Mouse (Mus musculus): ENCODE results near the gene Fam126b. TPM values are rescaled to one million over a fixed set of nuclear protein-coding genes. Genes with fewer than 3 reads are reported as not detected.
"Not testable (repeated sequence)": the region's sequence is repeated elsewhere in the genome, so short reads cannot be mapped to it uniquely, and the experiment has no call there.

Gene Fam126b
- polyA plus RNA-seq (2015; fragmentation: Nextera tagmentation; extraction: Ambion mirVana), result 6.2 and 8.5 TPM in 2 replicates

DNA sequence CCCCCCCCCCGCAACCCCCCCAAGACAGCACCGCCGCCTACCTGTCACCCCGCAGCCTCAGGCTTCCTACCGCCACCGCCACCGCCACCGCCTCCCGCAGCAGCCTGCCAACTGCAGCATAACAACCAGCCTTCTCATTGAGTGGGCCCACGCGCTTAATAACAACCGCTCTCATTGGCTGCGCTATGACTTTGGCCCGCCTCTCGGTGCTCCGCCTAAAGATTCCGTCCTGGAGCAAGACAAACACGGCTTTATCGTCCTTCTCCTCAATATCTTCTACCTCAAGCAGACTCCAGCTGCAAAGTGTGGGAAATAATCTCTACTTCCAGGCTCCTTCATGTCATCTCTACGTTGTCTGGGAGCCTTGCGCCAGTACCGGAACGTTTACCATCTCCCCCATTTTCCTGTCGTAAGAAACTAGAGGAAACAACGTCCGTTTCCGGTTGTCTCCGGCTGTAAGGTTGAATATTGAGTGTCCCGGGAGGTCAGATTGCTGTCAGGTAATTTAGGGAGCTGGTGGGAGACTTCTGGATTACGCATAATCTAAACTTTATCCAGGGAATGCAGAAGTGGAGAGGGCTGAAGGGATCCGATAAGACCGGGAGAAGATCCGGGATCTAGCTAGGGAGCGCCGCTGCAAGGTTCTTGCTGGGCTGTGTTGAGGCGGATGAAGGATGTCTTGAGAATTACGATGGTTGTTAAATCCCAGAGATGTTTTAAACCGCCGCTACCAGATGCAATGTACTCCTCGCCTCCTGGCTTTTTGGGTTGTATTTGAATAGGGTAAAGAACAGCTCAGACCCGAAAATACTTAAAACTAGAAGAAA, at the start of gene Fam126b, which contains the start of gene Ndufb3:
Gene Fam126b, minus strand, starts transcription at position 153 of the 827 bp plus-strand sequence.
Gene Ndufb3, plus strand, starts transcription at position 214 of the 827 bp plus-strand sequence.
- TF ChIP-seq CTCF (IDR thresholded peaks at IDR 0.05; ENCODE audit: low read depth), result peak; percentile 33
- Histone ChIP-seq H3K9ac (ENCODE audit: low read depth, low read length) (peak within 1 kb of the TSS; percentile 80), H3K27me3 (replicated peaks; ENCODE audit: control insufficient read depth, insufficient read depth, low read length) (no peaks in the 10 kb centered on the region), H3K4me3 (ENCODE audit: low read depth, low read length) (peak within 1 kb of the TSS; percentile 82), H3K4me2 (replicated peaks; ENCODE audit: low read depth) (peak within 1 kb of the TSS; percentile 76), H3K4me1 (replicated peaks; ENCODE audit: control insufficient read depth, insufficient read depth, low read length) (no peaks in the 10 kb centered on the region), H3K27ac (ENCODE audit: low read depth, low read length) (peak within 1 kb of the TSS; percentile 79), H3K36me3 (ENCODE audit: control insufficient read depth, insufficient read depth) (peaks cover 5% of the 10 kb centered on the region; the same call in 1 of the 2 replicates), H3K9me3 (ENCODE audit: control insufficient read depth) (no peaks in the 10 kb centered on the region)
- peak; percentile 99 for ATAC-seq
- under 1% methylated on average over 41 of the region's 41 CpGs for WGBS

DNA sequence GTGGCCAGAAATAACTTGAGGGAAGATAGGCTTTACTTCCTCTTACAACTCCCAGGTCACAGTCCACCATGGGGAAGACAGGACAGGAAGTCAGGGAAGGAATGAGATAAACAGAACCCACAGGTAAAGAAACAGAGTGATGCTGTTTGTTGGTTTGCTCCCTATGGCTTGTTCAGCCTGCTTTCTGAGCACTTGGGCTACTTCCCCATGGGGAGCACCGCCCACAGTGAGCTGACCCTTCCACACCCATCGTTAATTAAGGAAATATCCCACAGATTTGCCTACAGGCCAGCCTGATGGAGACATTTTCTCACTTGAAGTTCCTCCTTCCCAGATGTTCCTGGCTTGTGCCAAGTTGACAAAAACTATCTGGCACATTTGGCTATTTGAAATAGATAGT, 42.7 kb upstream of the Fam126b start:
- not testable (repeated sequence) for H3K27me3 ChIP-seq (replicated peaks; ENCODE audit: control insufficient read depth, insufficient read depth, low read length); H3K4me1 ChIP-seq (replicated peaks; ENCODE audit: control insufficient read depth, insufficient read depth, low read length); H3K9ac ChIP-seq (ENCODE audit: low read depth, low read length); H3K4me2 ChIP-seq (replicated peaks; ENCODE audit: low read depth); H3K9me3 ChIP-seq (ENCODE audit: control insufficient read depth); H3K4me3 ChIP-seq (ENCODE audit: low read depth, low read length); H3K36me3 ChIP-seq (ENCODE audit: control insufficient read depth, insufficient read depth); H3K27ac ChIP-seq (ENCODE audit: low read depth, low read length)
- whole genome bisulfite sequencing, result 83% methylated on average over 1 of the region's 2 CpGs
- ATAC-seq, result peak; percentile 47; the same call in 1 of the 2 replicates

DNA sequence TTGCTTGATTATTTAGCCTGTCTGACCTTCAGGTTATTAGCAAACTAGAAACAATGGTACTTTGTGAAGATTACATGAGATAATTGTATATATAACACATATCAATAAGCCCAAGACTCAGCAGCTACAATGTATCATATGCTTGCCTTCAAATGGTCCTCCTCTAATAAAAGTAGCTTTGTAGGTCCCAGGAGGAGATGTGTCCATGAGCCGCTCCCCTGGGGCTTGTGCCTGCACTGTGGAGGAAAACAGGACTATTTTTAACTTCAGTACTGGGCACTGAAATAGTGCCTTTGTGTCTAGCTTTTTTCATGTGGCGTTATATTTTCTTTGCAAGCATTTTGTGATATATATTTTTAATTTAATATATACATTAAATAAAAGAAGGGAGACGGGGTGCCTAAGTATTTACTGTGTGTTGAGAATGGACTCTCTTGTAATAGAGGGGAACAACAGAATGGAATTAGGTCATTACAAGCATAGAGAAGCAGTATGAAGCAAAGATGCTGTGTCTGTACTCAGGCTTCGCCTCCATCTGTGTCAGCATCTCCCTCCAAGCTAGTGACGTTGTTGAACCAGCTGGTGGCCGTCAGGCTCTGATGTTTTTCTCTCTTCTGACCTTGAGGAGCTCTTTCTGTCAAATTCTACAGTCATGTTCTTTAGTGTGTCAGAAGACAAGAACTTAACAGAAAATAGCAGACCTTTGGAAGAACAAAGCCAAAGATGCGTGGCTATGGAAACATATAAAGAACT, 36.0 kb upstream of the Fam126b start:
- Histone ChIP-seq H3K9me3 (ENCODE audit: control insufficient read depth) (0 out of 2 replicates have a peak, but pooled peaks cover 4% of the 10 kb centered on the region), H3K4me2 (replicated peaks; ENCODE audit: low read depth) (no peak overlapping the region), H3K36me3 (ENCODE audit: control insufficient read depth, insufficient read depth) (no peaks in the 10 kb centered on the region), H3K27me3 (replicated peaks; ENCODE audit: control insufficient read depth, insufficient read depth, low read length) (no peaks in the 10 kb centered on the region), H3K27ac (ENCODE audit: low read depth, low read length) (no peak overlapping the region), H3K9ac (ENCODE audit: low read depth, low read length) (no peak overlapping the region), H3K4me1 (replicated peaks; ENCODE audit: control insufficient read depth, insufficient read depth, low read length) (no peaks in the 10 kb centered on the region), H3K4me3 (ENCODE audit: low read depth, low read length) (no peak overlapping the region)
- WGBS, result 55% methylated on average over 7 of the region's 7 CpGs
- no peak for TF ChIP-seq CTCF (IDR thresholded peaks at IDR 0.05; ENCODE audit: low read depth)
- ATAC-seq, result no peak

DNA sequence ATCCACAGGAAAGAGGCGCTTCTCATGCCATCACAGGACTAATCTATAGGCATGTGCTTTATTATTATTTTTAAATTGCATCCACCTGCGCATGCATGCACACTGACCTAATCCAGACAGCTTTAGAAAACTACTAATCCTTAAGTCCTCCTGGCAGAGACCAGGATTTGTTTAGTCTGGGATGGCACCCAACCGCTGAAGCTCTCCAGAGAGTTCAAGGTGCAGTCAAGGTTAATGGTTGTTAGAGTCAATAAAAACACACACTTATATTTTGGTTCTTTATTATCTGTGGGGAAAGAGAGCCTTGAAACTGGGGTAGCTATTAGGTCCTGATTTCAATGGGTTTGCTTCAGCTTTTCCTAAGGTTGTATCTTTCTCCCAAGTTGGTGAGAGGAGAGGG, 35.1 kb upstream of the Fam126b start:
- Histone ChIP-seq H3K9me3 (ENCODE audit: control insufficient read depth) (0 out of 2 replicates have a peak, but pooled peaks cover 4% of the 10 kb centered on the region), H3K9ac (ENCODE audit: low read depth, low read length) (no peak overlapping the region), H3K27me3 (replicated peaks; ENCODE audit: control insufficient read depth, insufficient read depth, low read length) (no peaks in the 10 kb centered on the region), H3K4me1 (replicated peaks; ENCODE audit: control insufficient read depth, insufficient read depth, low read length) (no peaks in the 10 kb centered on the region), H3K36me3 (ENCODE audit: control insufficient read depth, insufficient read depth) (no peaks in the 10 kb centered on the region), H3K27ac (ENCODE audit: low read depth, low read length) (no peak overlapping the region), H3K4me3 (ENCODE audit: low read depth, low read length) (no peak overlapping the region), H3K4me2 (replicated peaks; ENCODE audit: low read depth) (no peak overlapping the region)
- TF ChIP-seq CTCF (IDR thresholded peaks at IDR 0.05; ENCODE audit: low read depth), result no peak
- ATAC-seq, result no peak
- WGBS, result 64% methylated on average over 3 of the region's 3 CpGs

DNA sequence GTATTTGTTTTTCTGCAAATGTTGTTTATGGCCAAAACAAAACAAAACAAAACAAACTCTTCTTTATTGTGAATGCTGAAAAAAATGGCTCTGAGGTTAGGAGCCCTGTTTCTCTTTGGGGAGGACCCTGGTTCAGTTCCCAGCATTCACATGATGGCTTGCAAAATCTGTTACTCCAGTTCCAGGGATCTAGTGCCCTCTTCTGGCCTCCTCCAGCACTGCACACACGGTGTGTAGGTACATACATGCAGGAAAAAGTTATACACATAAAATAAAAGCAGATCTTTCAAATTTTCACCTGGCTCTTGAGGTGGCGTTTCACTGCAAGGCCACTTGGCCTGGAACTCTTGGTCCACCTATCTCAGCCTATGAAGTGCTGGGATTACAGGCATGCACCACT, 32.6 kb upstream of the Fam126b start:
- Histone ChIP-seq H3K4me2 (replicated peaks; ENCODE audit: low read depth) (no peak overlapping the region), H3K27me3 (replicated peaks; ENCODE audit: control insufficient read depth, insufficient read depth, low read length) (no peaks in the 10 kb centered on the region), H3K9me3 (ENCODE audit: control insufficient read depth) (0 out of 2 replicates have a peak, but pooled peaks cover 4% of the 10 kb centered on the region), H3K9ac (ENCODE audit: low read depth, low read length) (no peak overlapping the region), H3K27ac (ENCODE audit: low read depth, low read length) (no peak overlapping the region), H3K4me3 (ENCODE audit: low read depth, low read length) (no peak overlapping the region), H3K36me3 (ENCODE audit: control insufficient read depth, insufficient read depth) (no peaks in the 10 kb centered on the region), H3K4me1 (replicated peaks; ENCODE audit: control insufficient read depth, insufficient read depth, low read length) (peaks cover 4% of the 10 kb centered on the region; the same call in 1 of the 2 replicates)
- 0 out of 2 replicates have a peak, but pooled peaks have one; percentile 27 for TF ChIP-seq CTCF (IDR thresholded peaks at IDR 0.05; ENCODE audit: low read depth)
- no peak for ATAC-seq
- 82% methylated on average over 2 of the region's 2 CpGs for WGBS

Data from intestine, postnatal 0 days (tissue).